Mouse (Mus musculus): Measurements from ENCODE around the gene Ppfibp2.

DNA sequence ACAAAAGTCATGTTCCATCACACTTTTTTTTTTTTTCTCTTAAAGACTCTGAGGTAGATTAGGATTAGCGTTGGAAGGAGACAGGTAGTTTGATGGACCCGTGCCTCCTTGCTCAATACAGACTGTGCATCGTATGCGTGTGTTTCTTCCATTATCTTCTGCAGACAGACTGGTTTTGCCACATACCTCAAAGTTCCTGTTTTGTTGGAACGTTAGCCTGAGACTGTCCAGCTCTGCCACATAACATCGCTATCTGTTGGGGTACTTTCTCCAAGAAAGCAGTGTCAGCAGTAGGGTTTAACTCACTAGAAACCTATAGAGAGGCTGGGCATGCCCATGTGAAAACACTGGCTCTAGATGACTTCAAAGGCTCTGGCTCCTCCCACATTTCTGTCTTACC, 61.4 kb downstream of the Ppfibp2 start:
- TF ChIP-seq POLR2A (IDR thresholded peaks at IDR 0.05; ENCODE audit: borderline replicate concordance, extremely low read depth, low read depth, low read length) (no peak), CTCF (IDR thresholded peaks at IDR 0.05; ENCODE audit: insufficient read depth, low read length) (no peak)
